In genomic region chr4:118039964-118040363, GRCm38 (mm10) we compare ENCODE assay signal across 13 mouse cellular contexts.
"Had no signal": no experiment of that assay in that cellular context is flagged by ENCODE, and none has a peak within 500 bp of the region (broad histone marks: within the 10 kb centered on the region; RNA-seq: fewer than 3 reads in every experiment).

No protein-coding gene starts in this region.

- H3K9ac ChIP-seq: limb, embryonic 13.5 days; liver, embryonic 14.5 days; midbrain, embryonic 12.5 days had no signal

- H3K9me3 ChIP-seq: limb, embryonic 13.5 days; midbrain, embryonic 12.5 days had no signal

- H3K27ac ChIP-seq: liver, embryonic 14.5 days; midbrain, embryonic 12.5 days had no signal

- DNase-seq: kidney, adult 11 months; kidney, adult 9 months; kidney, postnatal 14 days; lung, adult 18-20 months; lung, postnatal 4 days; right cerebral cortex, adult 18-20 months; right cerebral cortex, postnatal 25 days; thymus, postnatal 4 days had no signal

- ATAC-seq: inflammation-experienced regulatory T-cells, adult 6 months; lung, postnatal 0 days had no signal

- H3K27me3 ChIP-seq: limb, embryonic 13.5 days; midbrain, embryonic 12.5 days had no signal

- H3K36me3 ChIP-seq: limb, embryonic 13.5 days; midbrain, embryonic 12.5 days had no signal

- H3K4me3 ChIP-seq: limb, embryonic 13.5 days; midbrain, embryonic 12.5 days had no signal

- H3K4me2 ChIP-seq: midbrain, embryonic 12.5 days had no signal
